Mouse (Mus musculus) Patski (cell line): ENCODE measurements around the gene D430042O09Rik. TPM values are rescaled to one million over a fixed set of nuclear protein-coding genes. Genes with fewer than 3 reads are reported as not detected.

Experiments
- ATAC-seq: fragments of 100-300 bp; one replicate; pipeline ENCODE4 v1.8.0; 2021
- CTCF ChIA-PET: fragments of 350-600 bp; sonication (Branson Sonifier 250); formaldehyde crosslinking; loops from one replicate; lab custom pipeline; 2022; ENCODE audit warnings: inconsistent platforms; lab: Charles Lee
- POLR2A ChIA-PET: fragments of 350-600 bp; sonication (Branson Sonifier 250); formaldehyde crosslinking; loops from one replicate; lab custom pipeline; 2022; ENCODE audit warnings: antibody characterized with exemption, inconsistent platforms; lab: Charles Lee
- DNase-seq: peaks from one replicate; pipeline ENCODE4 v3.0.0-alpha.2; 2011; ENCODE audit warnings: low read depth, low spot score
- H3K27me3 ChIP-seq: fragments of 371-371 bp; one replicate; pipeline ENCODE4 v1.5.1; 2021
- CTCF ChIP-seq: fragments of 100-300 bp; IDR thresholded peaks from one replicate; pipeline ENCODE4 v1.5.1; 2021
- in situ Hi-C: fragments of 300-500 bp; cut with MboI; formaldehyde crosslinking; loops from 3 replicates; pipeline ENCODE4 v1.11.1; 2018; ENCODE audit warnings: low pct_unique_long_range_greater_than_20kb, mixed read lengths
- polyA plus RNA-seq: library from polyadenylated mRNA; unstranded; gene quantifications from one replicate; pipeline ENCODE4 v1.2.3, GENCODE M21; 2021

Gene D430042O09Rik
- 11.6 TPM for polyA plus RNA-seq

DNA sequence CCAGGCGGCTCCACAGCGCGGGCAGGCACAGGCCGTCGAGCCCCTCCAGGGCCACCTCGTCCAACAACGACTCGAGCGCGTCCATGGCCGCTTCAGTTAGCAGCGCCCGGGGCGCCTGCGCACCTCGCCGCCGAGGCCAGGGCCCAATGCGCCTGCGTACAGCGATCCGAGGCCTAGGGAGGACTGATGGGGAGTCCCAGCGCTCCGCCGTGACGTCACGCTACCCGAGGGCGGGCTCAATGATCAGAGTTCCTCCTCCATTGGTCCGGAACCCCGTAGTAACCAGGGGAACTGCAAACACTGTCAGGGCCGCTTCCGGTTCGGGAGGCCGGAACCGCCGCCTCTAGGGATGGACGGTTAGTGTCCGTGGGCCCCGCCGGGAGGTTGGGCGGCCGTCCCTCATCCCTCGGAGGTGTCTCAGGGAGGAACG lies at the start of gene D430042O09Rik, which contains the start of gene Gtf3c1:
D430042O09Rik (plus strand) TSS at position 296 of the 430 bp plus-strand sequence.
Gtf3c1 (minus strand) TSS at position 188 of the 430 bp plus-strand sequence.
- ChIA-PET CTCF (interaction anchor here (1.1 kb wide), 2 partner anchors 33 kb away, joined by 3 read pairs; no protein-coding TSS in a partner anchor), POLR2A (interaction anchor here (0.8 to 2.0 kb wide), 3 partner anchors 11 to 33 kb away, joined by 3 to 6 read pairs (median 4); no protein-coding TSS in a partner anchor)
- no peak for TF ChIP-seq CTCF
- in situ Hi-C loops, result no loop called here
- no peaks in the 10 kb centered on the region for H3K27me3 ChIP-seq
- peak; percentile 93 for DNase-seq
- ATAC-seq, result peak; percentile 89

DNA sequence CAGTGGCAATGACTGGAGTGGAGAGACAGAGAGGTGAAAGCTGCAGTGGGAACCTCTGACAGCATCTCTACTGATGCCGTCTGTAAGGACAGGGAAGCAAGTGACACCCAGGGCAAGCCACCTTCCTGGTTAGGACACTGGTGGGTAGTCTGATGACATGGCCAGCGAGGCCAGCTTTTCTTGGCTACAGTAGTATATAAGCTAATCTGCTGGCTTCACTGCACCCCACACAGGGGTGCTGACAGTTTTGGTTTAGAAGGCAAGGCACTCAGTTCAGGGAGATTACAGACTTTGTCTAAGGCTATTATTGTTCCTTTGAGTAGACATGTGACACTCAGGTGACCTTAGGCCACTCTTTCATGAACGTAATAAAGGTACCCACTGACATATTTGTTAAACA lies 44.0 kb upstream of the D430042O09Rik start:
- in situ Hi-C loops, result no loop called here
- no peak for TF ChIP-seq CTCF
- ChIA-PET CTCF (no interaction called here), POLR2A (no interaction called here)
- DNase-seq (no peak), ATAC-seq (no peak)
- H3K27me3 ChIP-seq, result no peaks in the 10 kb centered on the region

GRCm38 (mm10) chr7:125670865-125671264 lies 36.8 kb upstream of the D430042O09Rik start:
- H3K27me3 ChIP-seq, result no peaks in the 10 kb centered on the region
- ATAC-seq (no peak), DNase-seq (no peak)
- in situ Hi-C loops, result no loop called here
- TF ChIP-seq CTCF, result no peak
- ChIA-PET POLR2A (no interaction called here), CTCF (interaction anchor here (1.6 kb wide), 1 partner anchor 17 kb away, joined by 5 read pairs; no protein-coding TSS in a partner anchor)

DNA sequence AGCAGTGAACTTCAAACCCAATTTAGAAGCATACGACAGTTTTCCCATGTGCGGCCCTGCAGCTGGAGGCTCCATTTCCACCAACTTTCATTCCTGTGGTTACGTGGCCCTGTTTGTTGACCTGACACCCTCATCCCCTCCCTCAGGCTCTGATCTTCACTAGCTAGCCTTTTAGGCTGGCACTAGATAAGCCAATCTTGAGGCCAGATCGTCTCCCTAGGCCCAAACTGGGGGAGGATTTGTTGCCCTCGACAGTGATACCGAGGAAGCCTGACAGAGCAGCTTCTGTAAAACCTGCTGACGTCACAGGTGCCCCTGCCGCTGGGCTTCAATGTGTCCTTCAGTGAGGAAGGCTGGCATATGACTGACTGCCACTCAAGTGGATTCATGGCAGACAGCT lies 36.3 kb upstream of the D430042O09Rik start:
- ChIA-PET POLR2A (no interaction called here), CTCF (interaction anchor here (1.6 kb wide), 1 partner anchor 17 kb away, joined by 5 read pairs; no protein-coding TSS in a partner anchor)
- H3K27me3 ChIP-seq, result no peaks in the 10 kb centered on the region
- no peak for TF ChIP-seq CTCF
- in situ Hi-C loops, result no loop called here
- DNase-seq (no peak), ATAC-seq (no peak)

- ATAC-seq, result no peak
- DNase-seq, result no peak
- H3K27me3 ChIP-seq, result no peaks in the 10 kb centered on the region
- POLR2A ChIA-PET, result interaction anchor here (1.2 kb wide), 1 partner anchor 33 kb away, joined by 3 read pairs; no protein-coding TSS in a partner anchor
- CTCF ChIA-PET, result interaction anchor here (0.8 to 2.3 kb wide), 11 partner anchors 11 to 412 kb away, joined by 3 to 13 read pairs (median 3); partner anchors contain the start of genes D430042O09Rik and Gtf3c1
- in situ Hi-C loops, result no loop called here
- peak; percentile 88 for TF ChIP-seq CTCF
Observed at GRCm38 (mm10) chr7:125674916-125675315, 32.8 kb upstream of the D430042O09Rik start.

GRCm38 (mm10) chr7:125678756-125679155 lies 28.9 kb upstream of the D430042O09Rik start:
- peak; percentile 89 for ATAC-seq
- CTCF ChIA-PET, result interaction anchor here (2.3 kb wide), 1 partner anchor 17 kb away, joined by 5 read pairs; no protein-coding TSS in a partner anchor
- POLR2A ChIA-PET, result interaction anchor here (0.9 to 1.7 kb wide), 2 partner anchors 28 to 30 kb away, joined by 3 to 6 read pairs; partner anchors contain the start of gene Gtf3c1
- no peaks in the 10 kb centered on the region for H3K27me3 ChIP-seq
- TF ChIP-seq CTCF, result no peak
- DNase-seq, result peak; percentile 80
- in situ Hi-C loops, result no loop called here

DNA sequence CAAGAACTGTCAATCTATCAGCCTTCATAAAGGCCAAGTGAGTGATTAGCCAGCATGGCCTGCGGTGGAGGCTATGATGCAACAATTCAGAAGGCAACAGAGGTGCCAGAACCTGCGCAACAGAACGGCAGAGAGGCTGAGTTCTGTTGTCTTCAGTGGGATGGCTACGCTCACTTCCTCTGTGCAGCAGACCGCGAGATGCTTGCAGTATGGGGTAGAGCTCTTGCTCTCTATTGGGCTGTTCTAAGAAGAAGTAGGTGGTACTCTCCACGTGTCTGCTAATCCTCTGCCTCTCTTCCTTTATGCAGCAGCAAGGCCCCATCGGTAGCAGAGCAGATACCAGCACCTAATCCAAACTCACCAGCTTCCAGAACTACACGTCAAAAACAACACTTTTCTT lies 27.8 kb upstream of the D430042O09Rik start:
- ATAC-seq (peak; percentile 40), DNase-seq (no peak)
- POLR2A ChIA-PET, result no interaction called here
- H3K27me3 ChIP-seq, result no peaks in the 10 kb centered on the region
- in situ Hi-C loops, result no loop called here
- TF ChIP-seq CTCF, result no peak
- CTCF ChIA-PET, result no interaction called here

GRCm38 (mm10) chr7:125690516-125690915 lies 17.2 kb upstream of the D430042O09Rik start:
- no peaks in the 10 kb centered on the region for H3K27me3 ChIP-seq
- ChIA-PET CTCF (interaction anchor here (1.1 to 1.6 kb wide), 4 partner anchors 9 to 16 kb away, joined by 4 to 6 read pairs (median 4); no protein-coding TSS in a partner anchor), POLR2A (interaction anchor here (0.7 to 1.3 kb wide), 2 partner anchors 8 to 10 kb away, joined by 4 to 5 read pairs; no protein-coding TSS in a partner anchor)
- in situ Hi-C loops, result no loop called here
- TF ChIP-seq CTCF, result no peak
- ATAC-seq (no peak), DNase-seq (no peak)

DNA sequence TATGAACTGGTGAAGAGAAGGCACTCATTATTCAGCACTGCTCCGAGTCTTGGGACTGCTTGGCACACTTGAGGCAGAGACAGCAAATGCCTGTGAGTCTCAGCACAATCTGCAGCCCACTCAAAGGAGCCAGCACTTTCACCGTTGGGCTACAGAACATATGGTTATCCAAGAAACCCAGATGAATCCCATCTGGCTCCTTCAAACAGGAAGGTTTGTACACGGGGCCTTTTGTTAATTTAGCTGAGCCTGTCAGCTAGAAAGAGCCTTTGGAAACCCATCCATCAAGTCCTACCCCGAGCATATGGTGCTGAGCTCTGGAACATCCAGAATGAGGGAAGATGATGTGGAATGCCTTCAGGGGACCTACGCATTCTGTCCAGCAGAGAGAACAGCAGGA lies 13.6 kb upstream of the D430042O09Rik start:
- in situ Hi-C loops, result no loop called here
- DNase-seq (no peak), ATAC-seq (no peak)
- ChIA-PET CTCF (interaction anchor here (1.2 kb wide), 1 partner anchor 9 kb away, joined by 3 read pairs; no protein-coding TSS in a partner anchor), POLR2A (no interaction called here)
- H3K27me3 ChIP-seq, result no peaks in the 10 kb centered on the region
- TF ChIP-seq CTCF, result no peak

GRCm38 (mm10) chr7:125702791-125703190 lies 4.9 kb upstream of the D430042O09Rik start:
- no peaks in the 10 kb centered on the region for H3K27me3 ChIP-seq
- DNase-seq (no peak), ATAC-seq (no peak)
- in situ Hi-C loops, result no loop called here
- POLR2A ChIA-PET, result no interaction called here
- TF ChIP-seq CTCF, result no peak
- CTCF ChIA-PET, result interaction anchor here (1.1 kb wide), 1 partner anchor 20 kb away, joined by 3 read pairs; no protein-coding TSS in a partner anchor

DNA sequence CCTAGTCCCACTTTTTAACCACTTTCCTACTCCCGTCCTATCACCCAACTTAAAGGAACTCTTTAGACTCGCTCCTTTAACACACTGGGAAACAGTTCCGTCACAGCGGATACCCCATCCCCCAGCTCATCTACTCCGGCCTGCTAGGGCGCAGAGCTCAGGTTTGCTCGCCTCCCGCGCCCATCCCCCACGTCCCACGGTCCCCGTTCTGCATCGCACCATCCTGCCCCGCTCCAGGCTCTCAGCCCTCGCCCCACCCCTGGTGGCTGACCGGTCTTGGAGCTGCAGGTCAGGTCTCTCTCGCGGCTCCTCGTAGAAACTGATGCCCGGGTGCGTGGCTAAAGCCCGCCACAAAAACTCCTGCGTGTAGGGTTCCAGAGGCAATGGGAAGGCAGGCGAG lies 502 bp upstream of the D430042O09Rik start:
- POLR2A ChIA-PET, result interaction anchor here (1.0 to 2.0 kb wide), 2 partner anchors 11 to 29 kb away, joined by 4 to 6 read pairs; no protein-coding TSS in a partner anchor
- in situ Hi-C loops, result no loop called here

More for the DNA sequence above, 502 bp upstream of the D430042O09Rik start:
- H3K27me3 ChIP-seq, result no peaks in the 10 kb centered on the region
- no peak for TF ChIP-seq CTCF
- ATAC-seq, result peak; percentile 63
- no peak for DNase-seq
- CTCF ChIA-PET, result interaction anchor here (1.1 to 1.4 kb wide), 2 partner anchors 16 to 32 kb away, joined by 3 to 6 read pairs; no protein-coding TSS in a partner anchor
